Mouse (Mus musculus) limb, embryonic 12.5 days (tissue): Measurements from ENCODE around the gene C77080. TPM values are rescaled to one million over a fixed set of nuclear protein-coding genes. Genes with fewer than 3 reads are reported as not detected.

Experiments used
- ATAC-seq: fragments of 200-750 bp; cut with Nextera tagmentation; 2 replicates; pipeline ENCODE4 v1.8.0; 2017; ENCODE audit warnings: low read depth, moderate TSS enrichment; ENCODE audit not compliant: insufficient number of reproducible peaks, insufficient read depth, low FRiP score, low TSS enrichment
- H3K27ac ChIP-seq: fragments of 300-500 bp; sonication (generic); 2 replicates; pipeline ENCODE4 v1.5.1; 2016; ENCODE audit warnings: mild to moderate bottlenecking, moderate library complexity
- H3K27me3 ChIP-seq: fragments of 300-500 bp; sonication (generic); 2 replicates; pipeline ENCODE4 v1.6.1; 2016; ENCODE audit warnings: mild to moderate bottlenecking, moderate library complexity
- H3K36me3 ChIP-seq: fragments of 300-500 bp; sonication (generic); 2 replicates; pipeline ENCODE4 v1.6.1; 2016; ENCODE audit warnings: mild to moderate bottlenecking, moderate library complexity
- H3K4me1 ChIP-seq: fragments of 300-500 bp; sonication (generic); replicated peaks from 2 replicates; pipeline ENCODE4 v1.6.1; 2016
- H3K4me2 ChIP-seq: fragments of 300-500 bp; sonication (generic); 2 replicates; pipeline ENCODE4 v1.6.1; 2016; ENCODE audit warnings: mild to moderate bottlenecking, moderate library complexity
- H3K4me3 ChIP-seq: fragments of 300-500 bp; sonication (generic); replicated peaks from 2 replicates; pipeline ENCODE4 v1.5.1; 2016; ENCODE audit warnings: mild to moderate bottlenecking
- H3K9ac ChIP-seq: fragments of 300-500 bp; sonication (generic); replicated peaks from 2 replicates; pipeline ENCODE4 v1.6.1; 2016; ENCODE audit warnings: mild to moderate bottlenecking, moderate library complexity
- H3K9me3 ChIP-seq: fragments of 300-500 bp; sonication (generic); 2 replicates; pipeline ENCODE4 v1.6.1; 2016; ENCODE audit warnings: mild to moderate bottlenecking, moderate library complexity
- WGBS: fragments of 180-500 bp; shearing (Covaris S2); methylation state at CpG from one replicate; pipeline ENCODE4 v1.1.7; 2016; 5-methylcytosine and 5-hydroxymethylcytosine counted together
- polyA plus RNA-seq: library from polyadenylated mRNA; unstranded; fragments of >200 nt; fragmentation: Nextera tagmentation; extraction: Ambion mirVana; gene quantifications from 2 replicates; pipeline ENCODE4 v1.2.1, GENCODE M21; 2016

The C77080 gene
- polyA plus RNA-seq, 1 experiment from 2014 or later = 4.6 TPM

GRCm38 (mm10) chr4:129268698-129269097 is 7.5 kb upstream of the C77080 start:
- Histone ChIP-seq H3K27me3 (no peaks in the 10 kb centered on the region), H3K4me2 (no peak overlapping the region), H3K4me1 (peaks cover 14% of the 10 kb centered on the region), H3K36me3 (no peaks in the 10 kb centered on the region), H3K4me3 (no peak overlapping the region), H3K27ac (no peak overlapping the region), H3K9me3 (no peaks in the 10 kb centered on the region), H3K9ac (no peak overlapping the region)
- 48% methylated on average over 1 of the region's 1 CpGs for WGBS
- no peak for ATAC-seq

DNA sequence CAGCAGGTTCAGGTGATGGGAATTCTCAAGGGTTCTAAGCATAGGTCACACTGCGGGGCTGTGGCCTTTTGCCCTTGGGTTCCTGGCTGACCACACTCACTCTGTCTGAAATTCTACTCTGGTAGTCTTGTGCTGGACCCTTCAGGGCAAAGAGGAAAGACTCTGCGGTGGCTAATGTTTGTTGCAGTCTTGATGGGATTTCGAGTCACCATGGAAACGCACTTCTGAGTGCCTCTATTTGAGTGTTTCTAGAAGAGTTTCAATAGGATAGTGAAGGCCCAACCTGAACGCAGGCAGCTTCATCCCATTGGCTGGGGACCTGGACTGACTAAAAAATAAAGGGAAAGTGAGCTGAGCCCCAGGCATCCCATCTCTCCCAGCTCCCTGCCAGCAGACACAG is 5.6 kb upstream of the C77080 start:
- Histone ChIP-seq H3K36me3 (no peaks in the 10 kb centered on the region), H3K9me3 (no peaks in the 10 kb centered on the region), H3K4me3 (no peak overlapping the region), H3K4me2 (no peak overlapping the region), H3K27ac (no peak overlapping the region), H3K27me3 (no peaks in the 10 kb centered on the region), H3K9ac (no peak overlapping the region), H3K4me1 (peaks cover 13% of the 10 kb centered on the region)
- WGBS = 80% methylated on average over 5 of the region's 5 CpGs
- no peak for ATAC-seq

DNA sequence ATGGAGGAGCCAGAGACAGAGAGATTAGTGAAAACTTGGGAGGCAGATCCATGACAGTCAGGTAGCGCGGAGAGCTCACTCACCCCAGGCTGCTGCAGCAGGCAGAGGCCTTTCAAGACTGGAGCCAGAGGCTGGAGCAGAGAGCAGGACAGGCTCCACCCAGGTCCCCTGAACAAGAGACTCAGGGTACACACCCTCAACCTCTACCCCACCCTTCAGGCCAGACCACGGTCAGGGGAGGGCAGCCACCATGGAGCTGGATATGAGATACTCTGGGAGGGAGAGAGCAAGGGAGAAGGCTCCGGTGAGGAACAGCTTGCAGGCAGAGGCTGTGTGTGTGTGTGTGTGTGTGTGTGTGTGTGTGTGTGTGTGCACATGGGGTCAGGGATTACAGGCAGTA is 5.0 kb upstream of the C77080 start:
- WGBS = 78% methylated on average over 4 of the region's 4 CpGs
- Histone ChIP-seq H3K27me3 (no peaks in the 10 kb centered on the region), H3K36me3 (no peaks in the 10 kb centered on the region), H3K9me3 (no peaks in the 10 kb centered on the region), H3K4me2 (no peak overlapping the region), H3K4me1 (peaks cover 14% of the 10 kb centered on the region), H3K4me3 (no peak overlapping the region), H3K27ac (no peak overlapping the region), H3K9ac (no peak overlapping the region)
- ATAC-seq = no peak

DNA sequence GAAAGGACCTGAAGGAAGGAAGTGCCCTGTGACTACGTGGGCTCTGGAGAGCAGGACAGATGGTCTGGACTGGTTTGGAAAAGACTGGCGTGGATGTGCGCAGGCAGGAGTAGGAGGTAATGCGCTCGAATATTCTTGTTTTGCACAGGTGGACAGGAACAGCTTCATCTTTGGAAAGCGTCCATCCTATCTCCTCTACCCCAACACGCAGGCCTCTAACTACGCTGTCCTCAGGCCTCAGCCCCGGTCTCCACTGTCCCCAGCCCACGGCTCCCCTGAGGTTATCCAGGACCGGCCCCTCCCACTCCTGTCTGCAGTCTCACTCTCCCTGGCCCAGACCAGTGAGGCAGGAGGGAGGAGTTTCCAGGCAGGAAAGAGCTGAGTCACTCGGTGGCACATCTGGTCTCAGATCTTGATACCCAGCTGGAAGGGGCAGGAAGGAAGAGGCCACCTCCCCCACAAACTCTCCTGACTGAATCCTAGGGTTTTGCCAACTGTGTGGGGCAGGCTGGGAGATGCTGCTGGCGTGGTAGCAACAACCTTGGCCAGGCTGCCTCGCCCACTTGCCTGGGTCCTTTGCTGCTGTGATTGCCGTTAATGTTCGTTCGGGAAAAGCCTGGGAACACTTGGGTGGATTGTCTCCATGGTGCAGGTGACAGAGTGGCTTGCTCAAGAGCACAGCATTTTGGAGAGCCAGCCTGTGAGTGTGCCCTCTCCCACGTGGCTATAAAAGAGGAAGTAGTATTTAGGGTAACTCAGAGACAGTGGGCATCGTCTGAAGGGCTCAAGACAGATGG is 2.2 kb upstream of the C77080 start:
- peaks cover 20% of the 10 kb centered on the region for H3K4me1 ChIP-seq
- H3K9ac ChIP-seq = peak overlapping the region; percentile 44; the same call in 1 of the 2 replicates
- no peaks in the 10 kb centered on the region for H3K9me3 ChIP-seq
- H3K4me3 ChIP-seq = no peak overlapping the region
- 26% methylated on average over 19 of the region's 19 CpGs for WGBS
- no peaks in the 10 kb centered on the region for H3K36me3 ChIP-seq
- no peak overlapping the region for H3K27ac ChIP-seq
- peak overlapping the region; percentile 35 for H3K4me2 ChIP-seq
- peak; percentile 60; the same call in 1 of the 2 replicates for ATAC-seq
- peaks cover 4% of the 10 kb centered on the region; the same call in 1 of the 2 replicates for H3K27me3 ChIP-seq

GRCm38 (mm10) chr4:129260678-129261077 is 526 bp downstream of the C77080 start:
- H3K27ac ChIP-seq = no peak overlapping the region
- H3K9me3 ChIP-seq = no peaks in the 10 kb centered on the region
- peaks cover 26% of the 10 kb centered on the region for H3K4me1 ChIP-seq
- no peak for ATAC-seq
- peak overlapping the region; percentile 34; the same call in 1 of the 2 replicates for H3K9ac ChIP-seq
- no peak overlapping the region for H3K4me3 ChIP-seq
- H3K36me3 ChIP-seq = no peaks in the 10 kb centered on the region
- WGBS = 21% methylated on average over 6 of the region's 6 CpGs
- peaks cover 4% of the 10 kb centered on the region; the same call in 1 of the 2 replicates for H3K27me3 ChIP-seq
- H3K4me2 ChIP-seq = no peak overlapping the region

- Histone ChIP-seq H3K27ac (no peak overlapping the region), H3K9ac (no peak overlapping the region), H3K4me3 (no peak overlapping the region), H3K9me3 (no peaks in the 10 kb centered on the region), H3K4me1 (peaks cover 26% of the 10 kb centered on the region), H3K36me3 (no peaks in the 10 kb centered on the region), H3K4me2 (no peak overlapping the region), H3K27me3 (peaks cover 4% of the 10 kb centered on the region; the same call in 1 of the 2 replicates)
- ATAC-seq = no peak
- WGBS = 80% methylated on average over 4 of the region's 4 CpGs
Measured at GRCm38 (mm10) chr4:129259101-129259500, 2.1 kb downstream of the C77080 start.

GRCm38 (mm10) chr4:129256450-129257380 is 4.5 kb downstream of the C77080 start:
- H3K4me2 ChIP-seq = no peak overlapping the region
- ATAC-seq = no peak
- H3K36me3 ChIP-seq = no peaks in the 10 kb centered on the region
- no peak overlapping the region for H3K4me3 ChIP-seq
- no peak overlapping the region for H3K27ac ChIP-seq
- peaks cover 16% of the 10 kb centered on the region for H3K4me1 ChIP-seq
- peaks cover 7% of the 10 kb centered on the region; the same call in 1 of the 2 replicates for H3K27me3 ChIP-seq
- no peak overlapping the region for H3K9ac ChIP-seq
- H3K9me3 ChIP-seq = no peaks in the 10 kb centered on the region
- WGBS = 34% methylated on average over 8 of the region's 8 CpGs

DNA sequence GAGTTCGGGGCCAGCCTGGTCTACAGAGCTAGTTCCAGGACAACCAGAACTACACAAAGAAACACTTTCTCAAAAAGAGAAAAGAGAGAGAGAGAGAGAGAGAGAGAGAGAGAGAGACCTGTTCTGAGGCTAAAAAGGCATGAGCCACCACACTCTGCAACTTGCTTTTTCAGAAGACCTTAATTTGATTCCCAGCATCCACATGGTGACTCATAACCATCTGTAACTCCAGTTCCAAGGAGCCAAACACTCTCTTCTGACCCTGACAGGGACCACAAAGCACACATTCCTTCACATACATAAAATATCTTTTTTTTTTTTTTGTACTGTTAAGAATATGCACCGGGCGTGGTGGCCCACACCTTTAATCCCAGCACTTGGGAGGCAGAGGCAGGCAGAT is 6.6 kb downstream of the C77080 start:
- H3K4me2 ChIP-seq = no peak overlapping the region
- no peaks in the 10 kb centered on the region for H3K9me3 ChIP-seq
- H3K9ac ChIP-seq = no peak overlapping the region
- H3K4me1 ChIP-seq = peaks cover 21% of the 10 kb centered on the region
- no peak for ATAC-seq
- WGBS = 91% methylated on average over 3 of the region's 3 CpGs
- H3K27me3 ChIP-seq = peaks cover 17% of the 10 kb centered on the region
- no peak overlapping the region for H3K27ac ChIP-seq
- H3K4me3 ChIP-seq = no peak overlapping the region
- no peaks in the 10 kb centered on the region for H3K36me3 ChIP-seq

DNA sequence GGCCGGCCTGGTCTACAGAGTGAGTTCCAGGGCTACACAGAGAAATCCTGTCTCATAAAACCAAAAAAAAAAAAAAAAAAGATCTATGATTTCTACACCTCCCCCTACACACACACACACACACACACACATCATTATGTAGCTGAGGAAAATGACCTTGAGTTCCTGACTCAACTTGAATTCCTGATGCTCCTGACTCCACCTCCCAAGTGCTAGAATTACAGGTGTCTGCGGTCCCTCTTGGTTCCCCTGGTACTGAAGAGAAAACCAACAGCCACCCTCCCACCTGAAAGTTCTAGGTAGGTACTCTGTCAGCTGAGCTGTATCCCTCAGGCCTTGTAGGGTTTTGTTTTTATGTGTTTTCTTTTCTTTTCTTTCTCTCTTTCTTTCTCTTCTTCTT is 8.7 kb downstream of the C77080 start:
- Histone ChIP-seq H3K4me3 (no peak overlapping the region), H3K9me3 (no peaks in the 10 kb centered on the region), H3K4me2 (no peak overlapping the region), H3K27ac (no peak overlapping the region), H3K36me3 (no peaks in the 10 kb centered on the region), H3K27me3 (peaks cover 36% of the 10 kb centered on the region), H3K4me1 (peaks cover 38% of the 10 kb centered on the region), H3K9ac (no peak overlapping the region)
- ATAC-seq = no peak
- 80% methylated on average over 2 of the region's 2 CpGs for WGBS

DNA sequence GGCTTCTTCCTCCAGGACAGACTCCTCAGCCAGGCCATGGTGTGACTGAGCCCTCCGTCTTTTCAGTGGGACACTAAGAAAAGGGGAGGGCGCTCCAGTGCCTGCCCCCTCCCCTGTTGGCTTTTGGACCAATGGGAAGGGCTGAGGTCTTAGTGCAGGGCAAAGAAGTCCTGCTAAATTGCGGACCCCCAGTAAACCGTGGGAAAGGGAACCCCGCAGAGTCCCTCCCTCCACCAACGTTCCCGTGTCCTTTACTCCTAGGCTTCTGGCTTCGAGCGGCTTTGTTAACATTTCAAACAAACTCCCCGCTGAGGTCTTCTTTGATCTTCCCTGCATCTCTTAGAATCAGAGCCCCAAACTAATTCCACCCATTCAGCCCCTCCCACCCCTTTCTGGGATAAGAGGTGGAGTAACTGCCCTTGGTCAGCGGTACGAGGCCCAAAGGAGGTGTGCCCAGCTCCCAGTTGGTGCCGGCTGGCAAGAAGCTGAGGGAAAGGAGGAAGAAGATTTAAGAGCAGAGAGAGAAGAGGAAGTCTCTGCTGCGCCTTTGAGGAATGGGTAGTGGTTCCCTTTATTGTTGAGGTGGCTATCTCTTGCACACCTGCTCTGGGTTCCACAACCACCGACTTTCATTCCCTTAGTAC is 9.6 kb downstream of the C77080 start:
- Histone ChIP-seq H3K27me3 (peaks cover 45% of the 10 kb centered on the region), H3K9me3 (no peaks in the 10 kb centered on the region), H3K4me2 (peak overlapping the region; percentile 51), H3K27ac (no peak overlapping the region), H3K9ac (peak overlapping the region; percentile 40; the same call in 1 of the 2 replicates), H3K4me3 (peak overlapping the region; percentile 12; the same call in 1 of the 2 replicates), H3K36me3 (no peaks in the 10 kb centered on the region), H3K4me1 (peaks cover 36% of the 10 kb centered on the region)
- WGBS = 3% methylated on average over 15 of the region's 15 CpGs
- ATAC-seq = no peak
